In genomic region chr5:72203028-72203733, GRCm38 (mm10) we compare ENCODE assay signal across 8 mouse cellular contexts. TPM values are rescaled to one million over a fixed set of nuclear protein-coding genes. Genes with fewer than 3 reads are reported as not detected.
DNase-seq lines count a peak whose midpoint lies in the region; ATAC-seq lines count a peak whose summit lies in the region.

No protein-coding gene starts in this region.

- ATAC-seq in intestine, embryonic 14.5 days (replicated peaks; ENCODE audit: low FRiP score, low TSS enrichment, low read depth), result peak; percentile 97

- DNase-seq in adrenal gland, adult 18-20 months (ENCODE audit: low spot score in 2 of 2), result peak; percentile 93 to 95
- peak; percentile 95 for DNase-seq in embryo, embryonic 11 days
- DNase-seq in gastrocnemius, postnatal 25 days, result peak; percentile 93
- DNase-seq in intestine, embryonic 14.5 days (ENCODE audit: low spot score), result peak; percentile 96
- DNase-seq in left cerebral cortex, postnatal 14 days (ENCODE audit: low spot score in 2 of 2), result peak; percentile 66 to 81
- peak; percentile 94 for DNase-seq in mesoderm, embryonic 11.5 days (ENCODE audit: low read depth, low spot score)
- peak; percentile 66 to 80 for DNase-seq in right cerebral cortex, postnatal 36 days (ENCODE audit: low spot score in 2 of 2)
- peak; percentile 97 for DNase-seq in yolk sac, embryonic 10.5 days (ENCODE audit: low spot score)

- H3K27ac ChIP-seq in intestine, embryonic 14.5 days (ENCODE audit: low read depth), result no peak overlapping the region

- under 1% methylated on average over 32 of the region's 32 CpGs for WGBS in intestine, embryonic 14.5 days

- peak overlapping the region; percentile 47 for H3K4me3 ChIP-seq in intestine, embryonic 14.5 days (ENCODE audit: low read depth, low read length)

- no peaks in the 10 kb centered on the region for H3K9me3 ChIP-seq in intestine, embryonic 14.5 days (ENCODE audit: control insufficient read depth, low read length)

- no peaks in the 10 kb centered on the region for H3K27me3 ChIP-seq in intestine, embryonic 14.5 days (replicated peaks; ENCODE audit: control insufficient read depth, insufficient read depth, low read length)

- no peaks in the 10 kb centered on the region for H3K36me3 ChIP-seq in intestine, embryonic 14.5 days (ENCODE audit: control insufficient read depth, insufficient read depth, low read length)

- intact Hi-C loops in left cerebral cortex, postnatal 14 days (cut with DNase I), result no loop called here

- H3K4me2 ChIP-seq in intestine, embryonic 14.5 days (ENCODE audit: low read length), result peak overlapping the region; percentile 78

- H3K9ac ChIP-seq in intestine, embryonic 14.5 days (ENCODE audit: low read length), result peak overlapping the region; percentile 33

- H3K4me1 ChIP-seq in intestine, embryonic 14.5 days (replicated peaks; ENCODE audit: control insufficient read depth, insufficient read depth, low read length), result no peaks in the 10 kb centered on the region

RNA-seq across cellular contexts. Expression of gene Commd8, which starts 35.2 kb away (rescaled TPM):
- total RNA-seq in adrenal gland, adult 18-20 months (2021), result 10 to 100 TPM; 53.5 to 56.1 TPM
- total RNA-seq in gastrocnemius, postnatal 25 days (2021), result 10 to 100 TPM; 28.4 to 29.2 TPM
- 110 and 126 TPM in 2 replicates for polyA plus RNA-seq in intestine, embryonic 14.5 days (2014; fragmentation: Nextera tagmentation; extraction: Ambion mirVana)
- total RNA-seq in left cerebral cortex, postnatal 14 days (2021), result 10 to 100 TPM; 84.4 to 93.5 TPM
